Mouse (Mus musculus) pancreas, adult 10 weeks (tissue): ENCODE data around the gene Gm7982. TPM values are rescaled to one million over a fixed set of nuclear protein-coding genes. Genes with fewer than 3 reads are reported as not detected.

Experiments used
- polyA plus RNA-seq: library from polyadenylated mRNA; stranded (reverse); fragments of 350-450 nt; fragmentation: Illumina TruSeq; extraction: RNeasy Lipid Tissue Mini Kit (QIAGEN cat#74804); gene quantifications from one replicate; pipeline ENCODE4 v1.2.3, GENCODE M21; 2015; ENCODE audit warnings: low read depth, low replicate concordance; ENCODE audit not compliant: insufficient read depth

Gm7982 gene
- polyA plus RNA-seq = not detected

DNA sequence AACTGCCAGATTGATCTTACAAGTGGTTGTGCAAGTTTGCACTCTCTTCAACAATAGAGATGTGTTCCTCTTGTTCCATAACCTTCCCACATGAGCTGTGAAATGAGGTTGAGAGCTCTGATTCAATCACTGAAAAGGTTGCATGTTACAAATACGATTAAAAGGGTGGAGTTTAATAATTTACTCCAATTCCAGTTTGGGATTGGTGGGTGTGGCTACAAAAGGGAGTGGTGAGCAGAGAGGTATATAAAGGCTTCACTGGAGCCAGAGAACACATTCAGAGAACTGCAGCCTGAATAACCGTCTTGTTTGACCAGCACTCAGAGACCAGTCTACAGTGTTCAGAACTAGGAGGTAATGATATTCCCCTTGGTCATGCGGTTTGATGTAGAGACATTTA lies at the start of gene Gm7982:
Gene Gm7982, plus strand, starts transcription at position 301 of the 400 bp plus-strand sequence.

GRCm38 (mm10) chr5:95736073-95736472 lies 5.7 kb upstream of the Gm7982 start, which contains the start of gene Gm7978:
TSS of gene Gm7978 (minus strand) at chr5:95736173.

GRCm38 (mm10) chr5:95775690-95776089 lies 33.9 kb downstream of the Gm7982 start, which contains the start of gene E330014E10Rik:
TSS of gene E330014E10Rik (plus strand) at chr5:95775990.

Other genes starting within 250 kb of the Gm7982 start
- not detected for gene Gm3286, start 231.3 kb upstream of the Gm7982 start, polyA plus RNA-seq
- gene Gm7971, start 147.1 kb upstream of the Gm7982 start, polyA plus RNA-seq = not detected
- gene Gm7978, start 5.8 kb upstream of the Gm7982 start, polyA plus RNA-seq = not detected
- not detected for gene E330014E10Rik, start 34.0 kb downstream of the Gm7982 start, polyA plus RNA-seq
- gene Cxcl13, start 214.9 kb downstream of the Gm7982 start, polyA plus RNA-seq = 8.3 TPM